Mouse (Mus musculus) CH12.LX (cell line): Measurements from ENCODE around the gene Ccnjl. TPM values are rescaled to one million over a fixed set of nuclear protein-coding genes. Genes with fewer than 3 reads are reported as not detected.

Source experiments
- DNase-seq: peaks from one replicate; pipeline ENCODE4 v3.0.0-alpha.2; 2013; ENCODE audit errors: extremely low read depth
- H3K27ac ChIP-seq: 2 replicates; pipeline ENCODE4 v1.5.1; 2012; ENCODE audit warnings: low read depth, mild to moderate bottlenecking, control low read depth, moderate library complexity; ENCODE audit not compliant: insufficient read depth
- H3K27me3 ChIP-seq: replicated peaks from 2 replicates; pipeline ENCODE3; 2012; ENCODE audit warnings: inconsistent platforms
- H3K36me3 ChIP-seq, 2 experiments: replicated peaks in 1 of 2; 2 replicates each; pipeline versions ENCODE3 to v1.6.1; 2012; ENCODE audit warnings: inconsistent platforms in 1 of 2, low read length in 1 of 2, mild to moderate bottlenecking in 1 of 2, mixed read lengths in 1 of 2, moderate library complexity in 1 of 2; ENCODE audit not compliant: control insufficient read depth in 1 of 2, insufficient read depth in 1 of 2
- H3K4me1 ChIP-seq, 2 experiments: 2 replicates each; pipeline ENCODE4 v1.6.1; 2012; ENCODE audit warnings: inconsistent platforms in 1 of 2, moderate library complexity in 1 of 2; ENCODE audit not compliant: insufficient read depth in 2 of 2, control insufficient read depth in 1 of 2
- H3K4me2 ChIP-seq: 2 replicates; pipeline ENCODE4 v1.6.1; 2012; ENCODE audit warnings: low read depth, mild to moderate bottlenecking, control low read depth; ENCODE audit not compliant: poor library complexity, insufficient read depth, severe bottlenecking
- H3K4me3 ChIP-seq, 3 experiments: fragments of 150-350 bp in 1 of 3; sonication (generic) in 1 of 3; replicated peaks in 1 of 3; 2 replicates each; pipeline versions ENCODE3 to v1.5.1; 2011 to 2012; ENCODE audit warnings: low read depth in 2 of 3, low read length in 2 of 3, mild to moderate bottlenecking in 2 of 3, moderate library complexity in 2 of 3, control low read depth in 1 of 3, improper control_type of control experiment in 1 of 3, inconsistent platforms in 1 of 3, mixed read lengths in 1 of 3; ENCODE audit not compliant: poor library complexity in 1 of 3
- H3K79me2 ChIP-seq: replicated peaks from 2 replicates; pipeline ENCODE4 v1.6.1; 2012; ENCODE audit warnings: mild to moderate bottlenecking, moderate library complexity; ENCODE audit not compliant: control insufficient read depth, poor library complexity, insufficient read depth, severe bottlenecking; ENCODE audit errors: extremely low read depth
- H3K9ac ChIP-seq: 2 replicates; pipeline ENCODE4 v1.6.1; 2012; ENCODE audit warnings: low read depth, mild to moderate bottlenecking, control low read depth, moderate library complexity; ENCODE audit not compliant: insufficient read depth
- H3K9me3 ChIP-seq: replicated peaks from 2 replicates; pipeline ENCODE3; 2012; ENCODE audit warnings: low read length, inconsistent platforms, mixed read lengths
- CHD2 ChIP-seq: IDR thresholded peaks from 2 replicates; pipeline ENCODE4 v1.6.1; 2011; ENCODE audit warnings: low read length, improper control_type of control experiment
- CTCF ChIP-seq, 2 experiments: IDR thresholded peaks in 1 of 2; conservative IDR thresholded peaks in 1 of 2; 2 replicates each; pipeline ENCODE4 v1.5.1; 2011 to 2012; ENCODE audit warnings: low read depth in 2 of 2, low read length in 2 of 2, improper control_type of control experiment in 1 of 2, inconsistent platforms in 1 of 2, mild to moderate bottlenecking in 1 of 2, moderate library complexity in 1 of 2
- E2F4 ChIP-seq: IDR thresholded peaks from 2 replicates; pipeline ENCODE4 v1.6.1; 2011; ENCODE audit warnings: low read depth, low read length, improper control_type of control experiment; ENCODE audit not compliant: insufficient replicate concordance
- ELF1 ChIP-seq: IDR thresholded peaks from 2 replicates; pipeline ENCODE4 v1.6.1; 2014; ENCODE audit warnings: low read depth, mild to moderate bottlenecking, inconsistent platforms, low read length, improper control_type of control experiment
- EP300 ChIP-seq: IDR thresholded peaks from 2 replicates; pipeline ENCODE4 v1.6.1; 2011; ENCODE audit warnings: low read length, improper control_type of control experiment
- ETS1 ChIP-seq: conservative IDR thresholded peaks from 2 replicates; pipeline ENCODE4 v1.6.1; 2012; ENCODE audit warnings: low read depth, mild to moderate bottlenecking, inconsistent platforms, low read length, improper control_type of control experiment, moderate library complexity
- GABPA ChIP-seq: IDR thresholded peaks from 2 replicates; pipeline ENCODE4 v1.6.1; 2012; ENCODE audit warnings: low read depth, low read length, improper control_type of control experiment, inconsistent platforms; ENCODE audit not compliant: insufficient replicate concordance
- HCFC1 ChIP-seq: IDR thresholded peaks from 2 replicates; pipeline ENCODE4 v1.6.1; 2012; ENCODE audit warnings: low read depth, mild to moderate bottlenecking, inconsistent platforms, low read length, improper control_type of control experiment
- IRF4 ChIP-seq: IDR thresholded peaks from 2 replicates; pipeline ENCODE4 v1.6.1; 2014; ENCODE audit warnings: low read depth, mild to moderate bottlenecking, inconsistent platforms, low read length, improper control_type of control experiment
- JUND ChIP-seq: conservative IDR thresholded peaks from 2 replicates; pipeline ENCODE4 v1.6.1; 2011; ENCODE audit warnings: low read depth, low read length, improper control_type of control experiment
- KAT2A ChIP-seq: IDR thresholded peaks from 2 replicates; pipeline ENCODE4 v1.6.1; 2012; ENCODE audit warnings: low read length, improper control_type of control experiment, inconsistent platforms; ENCODE audit not compliant: insufficient replicate concordance
- MAFK ChIP-seq: IDR thresholded peaks from 2 replicates; pipeline ENCODE4 v1.6.1; 2011; ENCODE audit warnings: low read length, improper control_type of control experiment; ENCODE audit not compliant: insufficient replicate concordance
- MAX ChIP-seq: IDR thresholded peaks from 2 replicates; pipeline ENCODE4 v1.6.1; 2011; ENCODE audit warnings: low read length, improper control_type of control experiment
- MAZ ChIP-seq: IDR thresholded peaks from 2 replicates; pipeline ENCODE4 v1.6.1; 2012; ENCODE audit warnings: low read depth, mild to moderate bottlenecking, inconsistent platforms, low read length, improper control_type of control experiment, moderate library complexity
- MEF2A ChIP-seq: IDR thresholded peaks from 2 replicates; pipeline ENCODE4 v1.6.1; 2014; ENCODE audit warnings: low read depth, mild to moderate bottlenecking, inconsistent platforms, low read length, improper control_type of control experiment, borderline replicate concordance
- MYC ChIP-seq: IDR thresholded peaks from 2 replicates; pipeline ENCODE4 v1.6.1; 2011; ENCODE audit warnings: low read depth, mild to moderate bottlenecking, improper control_type of control experiment, low read length
- NELFE ChIP-seq: IDR thresholded peaks from 2 replicates; pipeline ENCODE4 v1.6.1; 2011; ENCODE audit warnings: low read depth, low read length, improper control_type of control experiment
- RAD21 ChIP-seq: IDR thresholded peaks from 2 replicates; pipeline ENCODE4 v1.6.1; 2011; ENCODE audit warnings: low read depth, mild to moderate bottlenecking, low read length, improper control_type of control experiment, moderate library complexity
- SIN3A ChIP-seq: IDR thresholded peaks from 2 replicates; pipeline ENCODE4 v1.6.1; 2012; ENCODE audit warnings: low read length, improper control_type of control experiment, inconsistent platforms
- USF1 ChIP-seq: IDR thresholded peaks from 2 replicates; pipeline ENCODE4 v1.6.1; 2014; ENCODE audit warnings: low read depth, mild to moderate bottlenecking, inconsistent platforms, low read length, improper control_type of control experiment
- USF2 ChIP-seq: conservative IDR thresholded peaks from 2 replicates; pipeline ENCODE4 v1.6.1; 2011; ENCODE audit warnings: low read depth, low read length, improper control_type of control experiment
- dilution Hi-C: fragments of 300-500 bp; cut with MboI; formaldehyde crosslinking; loops from 2 replicates; pipeline ENCODE4 v1.14.3; 2020; ENCODE audit warnings: low sequenced_read_pairs; ENCODE audit not compliant: extremely low pct_unique_long_range_greater_than_20kb, extremely low pct_ligation_motif_present
- in situ Hi-C: fragments of 300-500 bp; cut with MboI; formaldehyde crosslinking; loops from 3 replicates; pipeline ENCODE4 v1.14.3; 2019; ENCODE audit warnings: low sequenced_read_pairs, low pct_ligation_motif_present, low pct_unique_long_range_greater_than_20kb, mixed read lengths
- polyA plus RNA-seq: library from polyadenylated mRNA; unstranded; fragments of >175 nt; gene quantifications from 2 replicates; pipeline ENCODE4 v1.2.1, GENCODE M21; 2012; ENCODE audit warnings: low read depth; ENCODE audit not compliant: insufficient read length
- total RNA-seq, 2 experiments: library from RNA; depleted of rRNA; stranded (reverse); fragments of 300-350 nt in 1 of 2; fragments of >200 nt in 1 of 2; gene quantifications; 2 replicates each; pipeline ENCODE4 v1.2.3; 2012 to 2014

Gene Ccnjl
- total and polyA plus RNA-seq, 3 experiments: not detected

DNA sequence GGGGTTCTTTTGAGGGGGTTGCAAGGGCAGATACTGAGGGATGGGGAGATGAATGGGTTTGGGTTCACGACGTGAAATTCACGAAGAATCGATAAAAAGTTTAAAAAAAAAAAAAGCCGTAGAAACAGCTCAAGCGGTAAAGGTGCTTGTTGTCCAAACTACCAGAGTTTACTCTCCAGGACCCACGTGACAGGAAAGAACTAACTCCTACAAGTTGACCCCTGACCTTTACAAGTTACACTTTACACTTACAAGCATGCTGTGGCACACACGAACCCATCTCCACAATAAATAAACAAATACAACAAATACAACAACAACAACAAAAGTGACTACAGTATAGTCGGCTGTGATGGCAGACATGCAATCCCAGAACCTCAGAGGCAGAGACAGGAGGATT is 103.1 kb downstream of the Ccnjl start:
- DNase-seq: no peak
- no peaks in the 10 kb centered on the region for H3K36me3 ChIP-seq
- no peak overlapping the region for H3K9ac ChIP-seq
- in situ Hi-C loops (no loop called here), dilution Hi-C loops (no loop called here)
- TF ChIP-seq KAT2A (no peak), MAFK (no peak), CHD2 (no peak), SIN3A (no peak)
- no peak overlapping the region for H3K27ac ChIP-seq
- H3K79me2 ChIP-seq: no peaks in the 10 kb centered on the region
- no peaks in the 10 kb centered on the region for H3K27me3 ChIP-seq
- peaks cover 0 to 16% of the 10 kb centered on the region in 2 experiments; a peak in 3 of 4 replicates for H3K4me1 ChIP-seq
- no peak overlapping the region for H3K4me2 ChIP-seq
- no peak overlapping the region for H3K4me3 ChIP-seq
- peaks cover 8% of the 10 kb centered on the region for H3K9me3 ChIP-seq

DNA sequence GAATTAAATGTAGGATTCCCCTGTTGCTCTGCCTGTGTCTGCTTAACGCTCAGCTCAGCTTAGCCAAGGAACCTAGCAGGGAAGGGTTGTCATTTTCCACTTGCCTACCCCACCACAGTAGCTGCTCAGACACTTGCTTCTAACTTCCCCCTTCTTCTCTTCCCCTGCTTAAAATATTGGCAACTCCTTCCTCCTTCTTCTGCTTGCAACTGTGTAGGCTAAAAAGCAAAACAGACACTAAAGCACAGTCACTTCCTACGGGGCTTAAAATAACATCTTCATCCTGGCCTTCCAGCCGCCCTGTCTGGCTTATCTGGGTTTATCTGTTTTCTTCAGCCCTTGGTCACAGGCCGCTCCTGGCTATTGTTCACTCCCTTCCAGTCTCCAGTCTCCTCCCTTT is 104.0 kb downstream of the Ccnjl start:
- Histone ChIP-seq H3K27me3 (no peaks in the 10 kb centered on the region), H3K4me1 (peaks cover 0 to 16% of the 10 kb centered on the region in 2 experiments; a peak in 3 of 4 replicates), H3K4me2 (no peak overlapping the region), H3K9me3 (peaks cover 8% of the 10 kb centered on the region), H3K9ac (no peak overlapping the region), H3K36me3 (no peaks in the 10 kb centered on the region), H3K79me2 (no peaks in the 10 kb centered on the region), H3K27ac (no peak overlapping the region), H3K4me3 (no peak overlapping the region)
- TF ChIP-seq JUND (no peak), USF2 (no peak), CHD2 (no peak), NELFE (no peak), GABPA (no peak), MAZ (no peak), MAX (no peak), HCFC1 (no peak), USF1 (no peak), SIN3A (no peak), E2F4 (no peak), ELF1 (no peak), IRF4 (no peak), EP300 (no peak), CTCF (conservative IDR thresholded peaks at IDR 0.05 in 1 of 2, IDR thresholded peaks at IDR 0.05 in 1 of 2; ENCODE audit: low read depth in 2 of 2, low read length in 2 of 2) (no peak), MYC (no peak), ETS1 (no peak), MEF2A (no peak), RAD21 (no peak)
- in situ Hi-C loops (no loop called here), dilution Hi-C loops (no loop called here)
- DNase-seq: peak; percentile 15
